Mouse (Mus musculus) forebrain, embryonic 16.5 days (tissue): Measurements from ENCODE around the gene Gm49355. TPM values are rescaled to one million over a fixed set of nuclear protein-coding genes. Genes with fewer than 3 reads are reported as not detected.
"Not testable (repeated sequence)": the region's sequence is repeated elsewhere in the genome, so short reads cannot be mapped to it uniquely, and the experiment has no call there.

ENCODE experiments used
- ATAC-seq: fragments of 200-750 bp; cut with Nextera tagmentation; 2 replicates; pipeline ENCODE4 v1.8.0; 2017; ENCODE audit warnings: mild to moderate bottlenecking, moderate library complexity
- H3K27ac ChIP-seq: fragments of 300-500 bp; sonication (generic); 2 replicates; pipeline ENCODE4 v1.5.1; 2014; ENCODE audit warnings: low read length, control low read depth
- H3K27me3 ChIP-seq: fragments of 300-500 bp; sonication (generic); replicated peaks from 2 replicates; pipeline ENCODE4 v1.6.1; 2014; ENCODE audit warnings: low read length; ENCODE audit not compliant: control insufficient read depth, insufficient read depth
- H3K36me3 ChIP-seq: fragments of 300-500 bp; sonication (generic); 2 replicates; pipeline ENCODE4 v1.6.1; 2014; ENCODE audit not compliant: control insufficient read depth, insufficient read depth
- H3K4me1 ChIP-seq: fragments of 300-500 bp; sonication (generic); replicated peaks from 2 replicates; pipeline ENCODE4 v1.6.1; 2014; ENCODE audit warnings: low read length; ENCODE audit not compliant: control insufficient read depth, insufficient read depth
- H3K4me2 ChIP-seq: fragments of 300-500 bp; sonication (generic); 2 replicates; pipeline ENCODE4 v1.6.1; 2014; ENCODE audit warnings: mild to moderate bottlenecking, low read length, control low read depth
- H3K4me3 ChIP-seq: fragments of 300-500 bp; sonication (generic); replicated peaks from 2 replicates; pipeline ENCODE4 v1.5.1; 2014; ENCODE audit warnings: mild to moderate bottlenecking, low read length, control low read depth
- H3K9ac ChIP-seq: fragments of 300-500 bp; sonication (generic); replicated peaks from 2 replicates; pipeline ENCODE4 v1.6.1; 2014; ENCODE audit warnings: low read depth, low read length, control low read depth
- H3K9me3 ChIP-seq: fragments of 300-500 bp; sonication (generic); 2 replicates; pipeline ENCODE4 v1.6.1; 2016; ENCODE audit warnings: low read length; ENCODE audit not compliant: control insufficient read depth
- WGBS: fragments of 180-500 bp; shearing (Covaris S2); extraction: QIAGEN DNeasy Blood & Tissue Kit; methylation state at CpG from one replicate; pipeline ENCODE4 v1.1.7; 2014; 5-methylcytosine and 5-hydroxymethylcytosine counted together
- polyA plus RNA-seq: library from polyadenylated mRNA; unstranded; fragments of >200 nt; fragmentation: Nextera tagmentation; extraction: Ambion mirVana; gene quantifications from 2 replicates; pipeline ENCODE4 v1.2.1, GENCODE M21; 2015

Gene Gm49355
- polyA plus RNA-seq: 0.25 and 0.29 TPM in 2 replicates

DNA sequence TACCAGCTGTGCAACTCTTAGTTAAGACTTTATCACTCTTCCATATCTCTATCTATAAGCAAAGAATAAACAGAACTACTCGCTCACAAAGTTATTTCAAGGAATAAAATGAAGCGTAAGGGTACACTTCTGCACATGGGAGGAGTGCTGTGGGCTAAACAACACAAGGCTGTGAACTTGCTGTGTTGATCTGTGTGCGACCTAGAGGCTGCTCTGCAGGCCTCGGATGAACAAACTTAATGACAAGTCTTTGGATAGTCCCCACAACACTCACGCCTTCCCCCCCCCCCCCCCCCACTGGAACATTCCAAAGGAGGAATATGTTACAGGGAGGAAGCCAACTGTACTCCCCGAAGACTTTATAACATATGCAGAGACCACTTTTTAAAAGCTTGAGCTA is at the start of gene Gm49355:
TSS of gene Gm49355 (plus strand) at position 336 of the 400 bp plus-strand sequence.
- no peaks in the 10 kb centered on the region for H3K9me3 ChIP-seq
- H3K9ac ChIP-seq: peak within 1 kb of the TSS; percentile 78
- H3K4me3 ChIP-seq: peak within 1 kb of the TSS; percentile 70
- ATAC-seq: peak; percentile 32
- H3K27ac ChIP-seq: peak within 1 kb of the TSS; percentile 74
- H3K4me1 ChIP-seq: no peaks in the 10 kb centered on the region
- H3K27me3 ChIP-seq: no peaks in the 10 kb centered on the region
- H3K4me2 ChIP-seq: peak within 1 kb of the TSS; percentile 71
- WGBS: 77% methylated on average over 6 of the region's 6 CpGs
- no peaks in the 10 kb centered on the region for H3K36me3 ChIP-seq

DNA sequence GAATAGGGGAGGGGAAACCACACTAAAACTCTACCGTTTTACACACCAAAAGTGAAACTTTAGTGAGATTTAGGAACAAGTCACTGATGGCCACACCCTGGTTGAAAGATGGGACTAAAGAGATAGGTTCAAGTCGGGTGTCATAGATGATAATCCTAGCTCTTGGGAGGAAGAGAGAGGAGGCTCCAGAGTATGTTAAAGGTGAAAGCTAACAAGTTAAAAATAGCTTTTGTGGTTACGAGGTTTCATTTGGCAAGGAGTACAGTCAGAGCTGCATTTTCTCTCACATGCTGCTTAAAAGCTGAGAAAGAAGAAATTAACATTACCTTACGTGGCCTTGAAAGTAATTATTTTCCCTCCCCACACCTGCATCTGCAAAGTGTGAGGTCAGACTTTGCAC is 40.0 kb upstream of the Gm49355 start:
- no peak for ATAC-seq
- Histone ChIP-seq H3K4me1 (no peaks in the 10 kb centered on the region), H3K27me3 (no peaks in the 10 kb centered on the region), H3K27ac (no peak overlapping the region), H3K9me3 (no peaks in the 10 kb centered on the region), H3K9ac (no peak overlapping the region), H3K36me3 (no peaks in the 10 kb centered on the region), H3K4me2 (no peak overlapping the region), H3K4me3 (no peak overlapping the region)
- WGBS: 78% methylated on average over 4 of the region's 4 CpGs

DNA sequence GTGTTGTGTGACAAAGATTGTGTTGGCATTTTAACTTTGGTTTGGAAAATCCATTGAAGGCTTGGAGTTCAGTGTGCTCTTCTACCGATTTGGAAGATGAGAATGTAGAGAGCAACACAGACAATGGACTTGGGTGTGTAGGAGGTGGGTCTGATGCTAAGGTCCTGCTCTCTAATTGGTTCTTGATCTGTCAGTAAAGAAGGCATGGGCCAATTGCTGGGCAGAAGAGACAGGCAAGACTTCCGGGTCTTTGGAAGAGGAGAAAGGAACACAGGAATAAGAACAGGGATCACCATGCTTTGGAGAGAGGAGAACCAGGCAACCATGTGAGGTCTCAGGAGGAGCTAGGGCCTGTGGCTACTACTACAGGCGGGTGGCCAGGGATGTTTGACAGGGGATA is 7.7 kb upstream of the Gm49355 start:
- 58% methylated on average over 3 of the region's 3 CpGs for WGBS
- H3K4me3 ChIP-seq: no peak overlapping the region
- H3K4me1 ChIP-seq: no peaks in the 10 kb centered on the region
- ATAC-seq: no peak
- no peak overlapping the region for H3K27ac ChIP-seq
- no peaks in the 10 kb centered on the region for H3K36me3 ChIP-seq
- no peak overlapping the region for H3K4me2 ChIP-seq
- H3K9me3 ChIP-seq: no peaks in the 10 kb centered on the region
- no peaks in the 10 kb centered on the region for H3K27me3 ChIP-seq
- no peak overlapping the region for H3K9ac ChIP-seq

DNA sequence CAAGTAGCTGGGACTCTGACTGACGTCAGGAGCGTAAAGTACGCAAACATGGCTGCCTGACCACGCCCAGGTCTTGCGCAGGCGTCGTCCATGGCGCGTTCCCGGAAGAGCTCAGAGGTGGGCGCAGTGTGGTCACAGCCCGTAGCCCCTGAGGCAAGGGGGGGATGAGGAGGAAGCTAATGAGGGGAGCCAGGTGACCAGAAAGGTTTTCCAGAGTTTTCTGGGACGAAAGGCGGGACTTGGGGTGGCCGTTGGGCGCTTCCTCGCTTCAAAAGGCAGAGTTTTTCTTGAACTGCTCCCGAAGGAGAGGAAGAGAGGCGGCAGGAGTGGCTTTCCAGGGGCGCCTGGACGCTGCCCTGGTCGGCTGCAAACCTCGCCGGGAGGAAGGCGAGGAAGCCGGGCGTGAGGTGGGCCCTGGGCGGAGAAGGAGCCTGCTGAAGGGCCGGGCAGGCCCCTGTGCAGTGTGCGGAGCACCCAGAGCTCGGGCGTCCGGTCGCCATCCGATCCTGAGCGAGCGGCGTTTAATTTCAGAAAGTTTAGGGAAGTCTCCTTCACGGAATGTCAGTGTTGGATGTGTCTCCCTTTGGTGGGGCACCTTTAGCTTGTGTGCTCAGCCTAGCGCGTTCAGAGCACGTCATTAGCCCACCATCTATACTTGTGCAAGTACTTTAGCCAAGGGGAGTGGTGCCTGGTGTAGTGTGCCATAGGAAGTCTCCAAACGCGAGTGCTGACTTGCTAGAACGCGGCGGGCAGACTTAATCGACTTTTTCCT is 551 bp downstream of the Gm49355 start, which contains the start of gene 3830406C13Rik:
TSS of gene 3830406C13Rik (plus strand) at position 33 of the 772 bp plus-strand sequence.
- Histone ChIP-seq H3K27ac (peak within 1 kb of the TSS; percentile 74), H3K9me3 (no peaks in the 10 kb centered on the region), H3K4me2 (peak within 1 kb of the TSS; percentile 71), H3K36me3 (no peaks in the 10 kb centered on the region), H3K27me3 (no peaks in the 10 kb centered on the region), H3K9ac (peak within 1 kb of the TSS; percentile 78), H3K4me3 (peak within 1 kb of the TSS; percentile 70), H3K4me1 (no peaks in the 10 kb centered on the region)
- ATAC-seq: peak; percentile 99
- WGBS: under 1% methylated on average over 48 of the region's 48 CpGs

DNA sequence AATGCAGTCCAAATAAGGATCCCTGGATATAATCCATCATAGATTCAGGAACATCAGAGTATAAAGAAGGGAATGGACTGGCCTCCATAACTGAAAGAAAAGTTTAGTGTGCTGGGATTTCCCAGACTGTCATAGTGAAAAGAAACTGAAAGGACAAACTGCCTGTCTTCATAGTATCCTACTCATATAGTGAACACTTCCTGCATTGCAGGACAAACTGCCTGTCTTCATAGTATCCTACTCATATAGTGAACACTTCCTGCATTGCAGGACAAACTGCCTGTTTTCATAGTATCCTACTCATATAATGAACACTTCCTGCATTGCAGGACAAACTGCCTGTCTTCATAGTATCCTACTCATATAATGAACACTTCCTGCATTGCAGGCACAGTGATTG is 6.0 kb downstream of the Gm49355 start:
- not testable (repeated sequence) for H3K4me1 ChIP-seq, H3K9ac ChIP-seq, H3K9me3 ChIP-seq, H3K27me3 ChIP-seq, ATAC-seq, H3K27ac ChIP-seq, H3K4me2 ChIP-seq, H3K4me3 ChIP-seq, H3K36me3 ChIP-seq

DNA sequence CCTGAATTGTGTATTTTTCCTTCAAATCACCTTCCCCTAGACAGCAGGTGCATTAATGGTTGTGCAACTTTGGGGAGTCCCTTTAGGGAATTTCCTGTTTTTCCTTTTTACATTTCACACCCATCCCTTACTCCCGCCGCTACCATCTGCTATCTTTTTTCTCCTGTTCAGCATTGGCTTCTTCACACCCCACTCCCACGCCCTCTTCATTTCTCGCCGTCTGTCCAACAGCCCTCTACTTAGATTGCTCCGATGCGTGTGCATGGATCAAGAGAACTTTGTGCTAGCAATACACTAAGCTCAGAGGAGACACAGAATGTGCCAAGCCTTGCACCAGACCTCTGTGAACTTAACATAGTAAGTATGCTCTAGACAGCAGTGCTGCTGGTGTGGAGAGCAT is 12.6 kb downstream of the Gm49355 start:
- no peaks in the 10 kb centered on the region for H3K4me1 ChIP-seq
- H3K27ac ChIP-seq: no peak overlapping the region
- H3K4me2 ChIP-seq: no peak overlapping the region
- H3K27me3 ChIP-seq: no peaks in the 10 kb centered on the region
- H3K4me3 ChIP-seq: no peak overlapping the region
- H3K9me3 ChIP-seq: no peaks in the 10 kb centered on the region
- 65% methylated on average over 7 of the region's 7 CpGs for WGBS
- ATAC-seq: peak; percentile 57
- H3K9ac ChIP-seq: no peak overlapping the region
- H3K36me3 ChIP-seq: no peaks in the 10 kb centered on the region

DNA sequence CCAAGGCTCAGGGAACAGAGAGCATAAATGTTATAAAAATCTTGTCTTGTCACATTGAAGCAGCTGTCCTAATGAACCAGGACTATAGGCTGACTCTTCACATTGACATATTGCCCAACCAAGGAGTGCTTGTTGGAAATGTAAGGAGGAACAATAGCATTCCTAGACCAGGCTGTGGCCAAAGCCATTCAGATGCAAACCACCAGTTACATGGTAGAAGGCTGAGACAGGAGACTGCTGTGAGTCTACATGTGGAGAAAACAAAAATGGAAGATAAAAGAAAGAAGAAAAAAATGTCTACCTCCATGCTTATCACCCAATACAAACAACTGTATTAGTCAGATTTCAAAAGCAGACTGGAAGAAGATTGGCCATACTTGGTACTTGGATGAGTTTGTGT is 15.4 kb downstream of the Gm49355 start:
- no peak overlapping the region for H3K4me3 ChIP-seq
- no peak for ATAC-seq

DNA sequence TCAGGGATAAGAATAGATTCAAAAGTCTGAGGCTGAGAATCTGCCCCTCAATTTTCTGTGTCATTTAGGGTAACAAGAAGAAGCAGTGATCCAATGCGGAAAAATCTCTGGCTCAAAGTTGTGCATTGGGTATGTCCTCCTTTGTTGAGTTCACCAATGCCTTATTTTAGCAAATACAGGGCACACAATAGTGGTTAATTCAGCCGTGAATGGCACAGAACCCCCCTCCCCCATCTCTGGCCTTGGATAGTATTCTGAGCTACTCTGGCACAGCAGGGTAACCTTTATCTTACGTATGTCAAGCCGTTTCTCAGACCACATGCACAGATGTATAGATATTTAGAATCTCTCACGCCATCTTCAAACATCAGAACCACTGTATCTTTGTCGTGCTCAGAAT is 15.9 kb downstream of the Gm49355 start:
- Histone ChIP-seq H3K9ac (no peak overlapping the region), H3K4me1 (peaks cover 6% of the 10 kb centered on the region), H3K9me3 (no peaks in the 10 kb centered on the region), H3K27ac (no peak overlapping the region), H3K4me3 (no peak overlapping the region), H3K4me2 (no peak overlapping the region), H3K27me3 (no peaks in the 10 kb centered on the region), H3K36me3 (no peaks in the 10 kb centered on the region)
- no peak for ATAC-seq
- 24% methylated on average over 6 of the region's 6 CpGs for WGBS

More for the DNA sequence above, 15.4 kb downstream of the Gm49355 start:
- Histone ChIP-seq H3K4me1 (peaks cover 6% of the 10 kb centered on the region), H3K27ac (no peak overlapping the region), H3K4me2 (no peak overlapping the region), H3K27me3 (no peaks in the 10 kb centered on the region), H3K36me3 (no peaks in the 10 kb centered on the region), H3K9ac (no peak overlapping the region), H3K9me3 (no peaks in the 10 kb centered on the region)

DNA sequence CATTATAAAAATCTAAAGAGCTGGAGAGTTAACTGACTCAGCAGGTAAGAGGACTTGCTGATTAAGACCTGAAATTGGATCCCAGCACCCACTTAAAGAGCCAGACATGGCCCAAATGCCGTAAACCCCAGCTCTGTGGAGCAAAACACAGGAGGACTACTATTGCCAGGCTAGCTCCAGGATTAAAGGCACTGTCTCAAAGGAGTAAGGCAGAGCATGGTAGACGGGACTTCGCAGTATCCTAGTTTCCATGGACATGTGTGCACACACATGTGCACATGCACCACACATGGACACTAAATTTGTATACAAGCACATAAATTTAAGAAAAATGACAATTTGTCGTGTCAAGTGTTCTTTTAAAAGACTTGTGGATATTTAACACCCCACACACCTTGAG is 16.5 kb downstream of the Gm49355 start:
- peaks cover 6% of the 10 kb centered on the region for H3K4me1 ChIP-seq
- peak; percentile 21; the same call in 1 of the 2 replicates for ATAC-seq
- H3K9me3 ChIP-seq: no peaks in the 10 kb centered on the region
- no peak overlapping the region for H3K4me2 ChIP-seq
- H3K27me3 ChIP-seq: no peaks in the 10 kb centered on the region
- H3K9ac ChIP-seq: no peak overlapping the region
- H3K36me3 ChIP-seq: no peaks in the 10 kb centered on the region
- H3K4me3 ChIP-seq: no peak overlapping the region
- 60% methylated on average over 4 of the region's 4 CpGs for WGBS
- H3K27ac ChIP-seq: no peak overlapping the region
